Mouse (Mus musculus): Measurements from ENCODE around the gene Gne.

GRCm38 (mm10) chr4:44069411-44069810 lies 14.6 kb downstream of the Gne start:
- TF ChIP-seq TAL1 (IDR thresholded peaks at IDR 0.05; ENCODE audit: low read length) = no peak
- no peak for TF ChIP-seq GATA1 (IDR thresholded peaks at IDR 0.05; ENCODE audit: low read length)

All from erythroblast, embryonic 14.5 days (primary cell).